Mouse (Mus musculus): Measurements from ENCODE around the gene Ucp2.

- TF ChIP-seq CTCF (IDR thresholded peaks at IDR 0.05; ENCODE audit: low read depth, low read length) (no peak), POLR2A (IDR thresholded peaks at IDR 0.05; ENCODE audit: borderline replicate concordance, low read depth, low read length) (no peak)
Measured at GRCm38 (mm10) chr7:100466781-100467510, 26.2 kb upstream of the Ucp2 start.

All from bone marrow macrophage, adult 2 months (primary cell).